Mouse (Mus musculus): ENCODE measurements around the gene Gm12355. TPM values are rescaled to one million over a fixed set of nuclear protein-coding genes. Genes with fewer than 3 reads are reported as not detected.
A peak's percentile ranks its signal among the peaks of the same experiment; 100 is the strongest.
"Not testable (repeated sequence)": the region's sequence is repeated elsewhere in the genome, so short reads cannot be mapped to it uniquely, and the experiment has no call there.

Gm12355 gene
- polyA plus RNA-seq, 1 experiment from 2014 or later = 0.80 TPM

DNA sequence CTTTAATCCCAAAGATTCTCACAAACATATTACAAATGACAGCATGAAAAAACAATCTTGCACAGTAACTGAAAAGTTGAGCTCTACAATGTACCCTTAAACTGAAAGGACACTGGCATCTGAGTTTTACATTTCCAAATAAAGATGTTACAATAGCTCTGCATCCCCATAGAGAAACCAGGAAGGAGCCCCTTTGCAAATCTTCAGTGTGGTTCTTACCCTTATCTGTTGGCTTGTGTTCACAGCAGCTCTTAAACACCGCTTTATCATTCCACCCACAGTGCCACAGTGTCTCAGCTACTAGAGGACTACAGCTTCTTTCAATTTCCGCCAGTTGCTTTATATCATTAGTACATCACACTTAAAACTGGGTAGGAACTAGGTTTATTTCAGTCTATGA is 1.1 kb downstream of the Gm12355 start:
- not testable (repeated sequence) for H3K36me3 ChIP-seq (ENCODE audit: control insufficient read depth, insufficient read depth, low read length); H3K4me3 ChIP-seq (ENCODE audit: low read depth, low read length); H3K9me3 ChIP-seq (ENCODE audit: control insufficient read depth, low read length); H3K27me3 ChIP-seq (ENCODE audit: control insufficient read depth, insufficient read depth, low read length); H3K9ac ChIP-seq (ENCODE audit: low read length); H3K4me1 ChIP-seq (ENCODE audit: control insufficient read depth, insufficient read depth, low read length); H3K4me2 ChIP-seq (ENCODE audit: low read depth, severe bottlenecking); H3K27ac ChIP-seq (replicated peaks; ENCODE audit: low read depth, low read length); ATAC-seq (ENCODE audit: insufficient number of reproducible peaks, low FRiP score, low TSS enrichment, low read depth); DNase-seq (ENCODE audit: low spot score)
- 94% methylated on average over 2 of the region's 2 CpGs for WGBS

DNA sequence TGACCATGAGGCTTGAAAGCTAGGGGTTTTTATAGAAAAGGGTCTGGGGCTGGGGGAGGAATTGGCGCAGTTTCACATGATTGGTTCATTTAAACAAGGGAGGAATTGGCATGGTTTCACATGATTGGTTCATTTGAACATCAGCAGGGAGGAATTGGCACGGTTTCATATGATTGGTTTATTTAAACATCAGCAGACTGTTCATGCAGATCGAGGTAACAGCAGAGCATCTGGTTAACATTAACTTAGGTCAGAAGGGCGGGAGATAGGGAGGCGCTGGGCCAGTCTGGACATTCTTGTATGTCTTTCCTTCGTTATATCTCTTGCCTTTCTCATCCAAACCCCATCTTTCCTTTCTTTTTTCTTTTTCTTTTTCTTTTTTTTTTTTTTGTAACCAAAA is 1.5 kb downstream of the Gm12355 start:
- H3K4me3 ChIP-seq (ENCODE audit: low read depth, low read length); H3K4me1 ChIP-seq (ENCODE audit: control insufficient read depth, insufficient read depth, low read length); H3K27ac ChIP-seq (replicated peaks; ENCODE audit: low read depth, low read length); H3K4me2 ChIP-seq (ENCODE audit: low read depth, severe bottlenecking); H3K36me3 ChIP-seq (ENCODE audit: control insufficient read depth, insufficient read depth, low read length); H3K9ac ChIP-seq (ENCODE audit: low read length); DNase-seq (ENCODE audit: low spot score); H3K9me3 ChIP-seq (ENCODE audit: control insufficient read depth, low read length); ATAC-seq (ENCODE audit: insufficient number of reproducible peaks, low FRiP score, low TSS enrichment, low read depth); H3K27me3 ChIP-seq (ENCODE audit: control insufficient read depth, insufficient read depth, low read length): not testable (repeated sequence)
- WGBS = 76% methylated on average over 6 of the region's 6 CpGs

DNA sequence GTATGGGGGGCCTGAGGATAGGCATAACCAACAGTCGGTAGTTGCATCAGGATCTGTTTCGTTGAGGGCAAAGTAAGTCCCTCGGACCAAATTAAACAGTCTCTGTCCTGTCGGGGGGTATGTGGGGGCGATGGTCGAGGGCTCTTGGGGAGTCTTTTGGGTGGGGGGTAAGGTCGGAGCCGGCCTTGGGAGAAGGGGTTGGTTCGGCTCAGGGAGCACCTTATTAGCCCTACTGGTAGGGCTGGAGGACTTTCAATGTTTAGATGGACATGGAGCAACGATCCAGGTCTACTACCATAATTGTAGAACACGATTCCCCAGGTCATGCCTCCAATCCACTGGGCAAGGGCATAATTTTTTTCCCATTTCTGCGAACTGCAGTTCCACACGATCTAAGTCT is 4.7 kb downstream of the Gm12355 start:
- no peak for ATAC-seq (ENCODE audit: insufficient number of reproducible peaks, low FRiP score, low TSS enrichment, low read depth)
- H3K4me2 ChIP-seq (ENCODE audit: low read depth, severe bottlenecking) = no peak overlapping the region
- no peaks in the 10 kb centered on the region for H3K9me3 ChIP-seq (ENCODE audit: control insufficient read depth, low read length)
- no peak overlapping the region for H3K9ac ChIP-seq (ENCODE audit: low read length)
- WGBS = 96% methylated on average over 13 of the region's 13 CpGs
- no peak for DNase-seq (ENCODE audit: low spot score)
- H3K4me1 ChIP-seq (ENCODE audit: control insufficient read depth, insufficient read depth, low read length) = no peaks in the 10 kb centered on the region
- H3K4me3 ChIP-seq (ENCODE audit: low read depth, low read length) = no peak overlapping the region
- no peaks in the 10 kb centered on the region for H3K27me3 ChIP-seq (ENCODE audit: control insufficient read depth, insufficient read depth, low read length)
- H3K27ac ChIP-seq (replicated peaks; ENCODE audit: low read depth, low read length) = no peak overlapping the region
- H3K36me3 ChIP-seq (ENCODE audit: control insufficient read depth, insufficient read depth, low read length) = no peaks in the 10 kb centered on the region

DNA sequence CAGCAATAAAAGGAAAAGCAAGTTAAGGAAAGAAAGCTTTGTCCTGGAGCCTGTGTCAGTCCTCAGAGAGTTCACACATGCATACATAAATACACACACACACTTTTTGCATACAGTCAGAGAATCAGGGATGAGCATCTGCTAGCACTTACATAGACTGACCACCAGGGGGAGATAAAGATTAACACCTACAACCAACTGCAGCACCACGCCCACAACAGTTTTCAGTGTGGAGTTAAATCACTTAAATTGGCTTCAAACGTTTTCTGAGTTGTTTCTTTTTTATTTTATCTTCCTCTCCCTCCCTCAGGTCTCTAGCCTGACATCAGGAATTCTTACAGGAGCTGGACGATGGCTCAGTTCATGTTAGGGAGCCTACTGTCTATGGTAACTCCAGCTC is 18.7 kb downstream of the Gm12355 start:
- WGBS = 9% methylated on average over 3 of the region's 3 CpGs
- no peak overlapping the region for H3K27ac ChIP-seq (replicated peaks; ENCODE audit: low read depth, low read length)
- ATAC-seq (ENCODE audit: insufficient number of reproducible peaks, low FRiP score, low TSS enrichment, low read depth) = no peak

DNA sequence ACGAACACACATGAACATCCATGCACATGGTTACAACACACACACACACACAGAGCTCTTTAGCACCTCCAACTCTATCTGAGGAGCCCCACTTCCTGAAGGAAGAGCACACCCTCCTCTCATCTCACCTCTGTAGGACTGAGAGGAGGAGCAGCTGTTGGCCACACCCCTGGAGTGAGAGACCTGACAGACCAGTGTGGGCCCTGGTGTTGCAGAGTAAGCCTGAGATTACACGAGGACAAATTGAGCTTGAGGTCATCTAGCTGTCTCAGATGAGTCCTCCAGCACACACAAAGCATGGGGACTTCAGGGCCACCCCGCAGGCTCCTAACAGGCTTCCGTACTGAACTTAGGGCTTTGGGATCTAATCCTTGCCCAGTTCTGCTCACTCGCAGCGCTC is 20.6 kb downstream of the Gm12355 start:
- not testable (repeated sequence) for H3K4me2 ChIP-seq (ENCODE audit: low read depth, severe bottlenecking); H3K4me3 ChIP-seq (ENCODE audit: low read depth, low read length); H3K9ac ChIP-seq (ENCODE audit: low read length); H3K4me1 ChIP-seq (ENCODE audit: control insufficient read depth, insufficient read depth, low read length); H3K36me3 ChIP-seq (ENCODE audit: control insufficient read depth, insufficient read depth, low read length); H3K9me3 ChIP-seq (ENCODE audit: control insufficient read depth, low read length); H3K27me3 ChIP-seq (ENCODE audit: control insufficient read depth, insufficient read depth, low read length); H3K27ac ChIP-seq (replicated peaks; ENCODE audit: low read depth, low read length); DNase-seq (ENCODE audit: low spot score); ATAC-seq (ENCODE audit: insufficient number of reproducible peaks, low FRiP score, low TSS enrichment, low read depth)
- 65% methylated on average over 6 of the region's 6 CpGs for WGBS

More for the DNA sequence above, 18.7 kb downstream of the Gm12355 start:
- H3K4me2 ChIP-seq (ENCODE audit: low read depth, severe bottlenecking) = no peak overlapping the region
- no peak for DNase-seq (ENCODE audit: low spot score)
- H3K9me3 ChIP-seq (ENCODE audit: control insufficient read depth, low read length) = no peaks in the 10 kb centered on the region
- H3K9ac ChIP-seq (ENCODE audit: low read length) = no peak overlapping the region
- H3K4me3 ChIP-seq (ENCODE audit: low read depth, low read length) = no peak overlapping the region
- no peaks in the 10 kb centered on the region for H3K36me3 ChIP-seq (ENCODE audit: control insufficient read depth, insufficient read depth, low read length)
- H3K4me1 ChIP-seq (ENCODE audit: control insufficient read depth, insufficient read depth, low read length) = peaks cover 2% of the 10 kb centered on the region; the same call in 1 of the 2 replicates
- H3K27me3 ChIP-seq (ENCODE audit: control insufficient read depth, insufficient read depth, low read length) = no peaks in the 10 kb centered on the region

DNA sequence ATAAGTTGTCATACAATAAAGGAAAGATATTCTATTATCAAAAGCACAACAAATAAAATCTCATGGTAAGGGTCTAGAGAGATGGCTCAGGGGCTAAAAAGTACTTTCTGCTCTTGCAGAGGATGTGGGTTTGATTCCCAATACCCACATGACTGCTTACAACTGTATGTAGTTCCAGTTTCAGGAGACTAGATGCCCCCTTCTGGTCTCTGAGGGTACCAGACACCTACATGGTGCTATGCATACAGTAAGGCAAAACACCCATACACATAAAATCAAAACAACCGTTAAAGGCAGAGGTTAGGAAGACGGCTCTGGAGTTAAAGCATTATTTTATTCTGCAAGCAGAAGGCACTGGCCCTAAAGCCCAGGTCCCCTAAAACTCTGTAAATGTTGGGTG is 21.5 kb downstream of the Gm12355 start:
- H3K36me3 ChIP-seq (ENCODE audit: control insufficient read depth, insufficient read depth, low read length) = no peaks in the 10 kb centered on the region
- H3K27me3 ChIP-seq (ENCODE audit: control insufficient read depth, insufficient read depth, low read length) = peaks cover 5% of the 10 kb centered on the region
- no peak overlapping the region for H3K4me2 ChIP-seq (ENCODE audit: low read depth, severe bottlenecking)
- WGBS = 81% methylated on average over 2 of the region's 2 CpGs
- no peak overlapping the region for H3K4me3 ChIP-seq (ENCODE audit: low read depth, low read length)
- peaks cover 2% of the 10 kb centered on the region; the same call in 1 of the 2 replicates for H3K4me1 ChIP-seq (ENCODE audit: control insufficient read depth, insufficient read depth, low read length)
- ATAC-seq (ENCODE audit: insufficient number of reproducible peaks, low FRiP score, low TSS enrichment, low read depth) = no peak
- H3K9me3 ChIP-seq (ENCODE audit: control insufficient read depth, low read length) = no peaks in the 10 kb centered on the region
- no peak for DNase-seq (ENCODE audit: low spot score)
- H3K27ac ChIP-seq (replicated peaks; ENCODE audit: low read depth, low read length) = no peak overlapping the region
- H3K9ac ChIP-seq (ENCODE audit: low read length) = no peak overlapping the region

DNA sequence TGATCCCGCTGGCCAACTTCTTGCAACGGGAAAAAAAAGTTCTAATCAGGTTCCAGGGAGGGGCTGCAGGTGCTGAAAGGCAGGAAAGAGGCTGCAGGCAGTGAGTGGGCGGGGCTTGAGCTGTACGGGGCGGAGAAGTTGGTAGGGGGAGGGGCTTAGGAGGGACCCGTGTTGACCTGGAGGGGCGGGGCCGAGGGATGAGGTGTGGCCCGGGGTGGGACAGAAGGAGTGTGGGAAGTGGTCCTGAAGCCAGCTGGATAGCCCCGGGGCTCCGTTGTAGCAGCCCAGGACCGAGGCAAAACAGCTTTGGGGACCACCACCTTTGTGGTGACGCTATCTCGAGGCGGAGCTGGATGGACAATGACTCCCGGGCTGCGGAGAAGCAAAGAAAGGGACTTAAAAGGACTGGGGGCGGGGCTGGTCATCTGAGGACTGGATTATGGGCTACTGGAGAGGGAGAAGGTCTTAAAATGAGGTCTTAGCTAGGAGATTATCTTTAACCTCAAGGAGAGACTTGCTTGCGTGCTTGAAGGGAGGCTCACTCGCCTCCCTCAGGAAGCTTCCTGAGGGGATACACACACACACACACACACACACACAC is 23.3 kb downstream of the Gm12355 start:
- no peak overlapping the region for H3K27ac ChIP-seq (replicated peaks; ENCODE audit: low read depth, low read length)

DNA sequence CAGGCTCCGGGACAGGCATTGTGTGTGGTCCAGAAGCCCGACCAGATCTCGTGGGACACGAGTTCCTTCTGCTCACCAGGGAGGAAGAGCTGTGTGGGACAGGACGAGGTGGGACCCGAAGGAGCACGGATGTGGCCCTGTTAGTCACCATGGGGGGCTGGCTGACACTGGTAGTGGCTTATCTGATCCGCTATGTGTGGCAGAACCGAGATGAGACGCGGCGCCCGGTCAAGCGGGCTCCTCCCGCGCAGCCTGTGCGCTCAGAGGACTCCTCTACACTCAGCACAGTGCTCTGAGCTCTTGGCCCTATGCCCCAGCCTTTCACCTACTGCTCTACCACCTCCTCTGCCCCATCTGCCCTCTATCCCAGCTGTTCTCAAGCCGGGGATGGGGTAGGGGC is 26.2 kb downstream of the Gm12355 start:
- Histone ChIP-seq H3K4me3 (ENCODE audit: low read depth, low read length) (no peak overlapping the region), H3K27me3 (ENCODE audit: control insufficient read depth, insufficient read depth, low read length) (peaks cover 10% of the 10 kb centered on the region)

More for the DNA sequence above, 23.3 kb downstream of the Gm12355 start:
- no peak for ATAC-seq (ENCODE audit: insufficient number of reproducible peaks, low FRiP score, low TSS enrichment, low read depth)
- DNase-seq (ENCODE audit: low spot score) = peak; percentile 69
- peak overlapping the region; percentile 13; the same call in 1 of the 2 replicates for H3K9ac ChIP-seq (ENCODE audit: low read length)
- H3K4me3 ChIP-seq (ENCODE audit: low read depth, low read length) = no peak overlapping the region; the same call in 1 of the 2 replicates
- peaks cover 10% of the 10 kb centered on the region for H3K27me3 ChIP-seq (ENCODE audit: control insufficient read depth, insufficient read depth, low read length)
- peaks cover 2% of the 10 kb centered on the region; the same call in 1 of the 2 replicates for H3K4me1 ChIP-seq (ENCODE audit: control insufficient read depth, insufficient read depth, low read length)
- WGBS = under 1% methylated on average over 20 of the region's 20 CpGs
- H3K4me2 ChIP-seq (ENCODE audit: low read depth, severe bottlenecking) = peak overlapping the region; percentile 49
- H3K36me3 ChIP-seq (ENCODE audit: control insufficient read depth, insufficient read depth, low read length) = no peaks in the 10 kb centered on the region
- H3K9me3 ChIP-seq (ENCODE audit: control insufficient read depth, low read length) = no peaks in the 10 kb centered on the region

DNA sequence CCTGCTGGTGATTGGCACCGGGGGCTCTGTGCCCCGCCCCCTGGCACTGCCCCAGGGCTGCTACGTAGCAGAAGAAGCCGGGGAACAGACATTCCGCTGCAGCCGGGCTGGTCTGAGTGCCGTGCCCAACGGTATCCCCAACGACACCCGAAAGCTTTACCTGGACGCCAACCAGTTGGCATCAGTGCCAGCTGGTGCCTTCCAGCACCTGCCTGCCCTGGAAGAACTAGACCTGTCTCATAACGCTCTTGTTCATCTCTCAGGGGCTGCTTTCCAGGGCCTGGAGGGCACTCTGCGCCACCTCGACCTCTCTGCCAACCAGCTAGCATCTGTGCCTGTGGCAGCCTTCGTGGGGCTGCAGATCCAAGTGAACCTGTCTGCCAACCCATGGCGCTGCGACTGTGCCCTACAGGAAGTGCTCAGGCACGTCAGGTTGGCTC is 26.6 kb downstream of the Gm12355 start:
- ATAC-seq (ENCODE audit: insufficient number of reproducible peaks, low FRiP score, low TSS enrichment, low read depth) = no peak
- 63% methylated on average over 18 of the region's 18 CpGs for WGBS
- H3K4me1 ChIP-seq (ENCODE audit: control insufficient read depth, insufficient read depth, low read length) = peaks cover 2% of the 10 kb centered on the region; the same call in 1 of the 2 replicates
- H3K27me3 ChIP-seq (ENCODE audit: control insufficient read depth, insufficient read depth, low read length) = peaks cover 10% of the 10 kb centered on the region
- H3K4me2 ChIP-seq (ENCODE audit: low read depth, severe bottlenecking) = no peak overlapping the region
- H3K27ac ChIP-seq (replicated peaks; ENCODE audit: low read depth, low read length) = no peak overlapping the region
- no peak for DNase-seq (ENCODE audit: low spot score)
- no peak overlapping the region for H3K9ac ChIP-seq (ENCODE audit: low read length)
- H3K9me3 ChIP-seq (ENCODE audit: control insufficient read depth, low read length) = no peaks in the 10 kb centered on the region
- H3K4me3 ChIP-seq (ENCODE audit: low read depth, low read length) = no peak overlapping the region
- no peaks in the 10 kb centered on the region for H3K36me3 ChIP-seq (ENCODE audit: control insufficient read depth, insufficient read depth, low read length)

More for the DNA sequence above, 26.2 kb downstream of the Gm12355 start:
- H3K4me1 ChIP-seq (ENCODE audit: control insufficient read depth, insufficient read depth, low read length) = peaks cover 2% of the 10 kb centered on the region; the same call in 1 of the 2 replicates
- H3K27ac ChIP-seq (replicated peaks; ENCODE audit: low read depth, low read length) = no peak overlapping the region
- no peak overlapping the region for H3K9ac ChIP-seq (ENCODE audit: low read length)
- H3K9me3 ChIP-seq (ENCODE audit: control insufficient read depth, low read length) = no peaks in the 10 kb centered on the region
- no peak for DNase-seq (ENCODE audit: low spot score)
- no peak overlapping the region for H3K4me2 ChIP-seq (ENCODE audit: low read depth, severe bottlenecking)
- H3K36me3 ChIP-seq (ENCODE audit: control insufficient read depth, insufficient read depth, low read length) = no peaks in the 10 kb centered on the region
- WGBS = 28% methylated on average over 18 of the region's 18 CpGs
- ATAC-seq (ENCODE audit: insufficient number of reproducible peaks, low FRiP score, low TSS enrichment, low read depth) = no peak

Measured in limb, embryonic 11.5 days (tissue).